Mouse (Mus musculus) ES-Bruce4 (cell line): Measurements from ENCODE around the gene Gramd1b.

Source experiments
- CTCF ChIP-seq: IDR thresholded peaks from one replicate; pipeline ENCODE4 v1.8.1; 2011; ENCODE audit warnings: low read depth, low read length
- POLR2A ChIP-seq: IDR thresholded peaks from one replicate; pipeline ENCODE4 v1.8.1; 2011; ENCODE audit warnings: low read length; ENCODE audit not compliant: insufficient read depth

GRCm38 (mm10) chr9:40500691-40501090 lies 30.5 kb downstream of the Gramd1b start:
- TF ChIP-seq CTCF: no peak
- no peak for TF ChIP-seq POLR2A
